Mouse (Mus musculus): ENCODE data around the gene Rapgef3. TPM values are rescaled to one million over a fixed set of nuclear protein-coding genes. Genes with fewer than 3 reads are reported as not detected.

The Rapgef3 gene
- total and polyA plus RNA-seq, 3 experiments: 6.6 to 7.4 TPM; not detected in 1

GRCm38 (mm10) chr15:97743961-97744525 is 23.7 kb downstream of the Rapgef3 start:
- H3K79me2 ChIP-seq (ENCODE audit: control insufficient read depth, insufficient read depth, low read length, poor library complexity): no peaks in the 10 kb centered on the region; the same call in 1 of the 2 replicates
- H3K27me3 ChIP-seq (ENCODE audit: control insufficient read depth in 1 of 2, insufficient read depth in 2 of 2, low read length in 2 of 2): no peaks in the 10 kb centered on the region
- TF ChIP-seq JUND (IDR thresholded peaks at IDR 0.05; ENCODE audit: low read depth, low read length) (no peak), ZMIZ1 (IDR thresholded peaks at IDR 0.05; ENCODE audit: low read depth, low read length) (no peak), CTCF (IDR thresholded peaks at IDR 0.05 in 2 of 3, conservative IDR thresholded peaks at IDR 0.05 in 1 of 3; ENCODE audit: control insufficient read depth in 1 of 3, insufficient read depth in 1 of 3, low read depth in 2 of 3, low read length in 3 of 3, poor library complexity in 1 of 3, severe bottlenecking in 1 of 3) (no peak), MAFK (IDR thresholded peaks at IDR 0.05; ENCODE audit: borderline replicate concordance, low read depth, low read length) (no peak), TAL1 (IDR thresholded peaks at IDR 0.05; ENCODE audit: low read length) (no peak), MEF2A (IDR thresholded peaks at IDR 0.05; ENCODE audit: extremely low read depth, insufficient replicate concordance, low read depth, low read length, poor library complexity, severe bottlenecking) (no peak), ELF1 (IDR thresholded peaks at IDR 0.05; ENCODE audit: low read depth, low read length) (no peak)
- peaks cover 9 to 49% of the 10 kb centered on the region in 2 experiments for H3K4me1 ChIP-seq (ENCODE audit: control insufficient read depth in 1 of 2, insufficient read depth in 2 of 2, low read length in 2 of 2)
- no peak overlapping the region for H3K4me3 ChIP-seq (ENCODE audit: control insufficient read depth in 1 of 2, insufficient read depth in 1 of 2, low read depth in 2 of 2, low read length in 2 of 2)
- DNase-seq (ENCODE audit: low read depth, low spot score): no peak
- no peak overlapping the region for H3K27ac ChIP-seq (ENCODE audit: control insufficient read depth, low read depth, low read length)
- no peaks in the 10 kb centered on the region for H3K9me3 ChIP-seq (replicated peaks; ENCODE audit: insufficient read depth, low read length)
- no peak overlapping the region for H3K9ac ChIP-seq (ENCODE audit: control insufficient read depth, low read depth, low read length, poor library complexity, severe bottlenecking)
- H3K36me3 ChIP-seq (ENCODE audit: control insufficient read depth in 1 of 2, insufficient read depth in 2 of 2, low read length in 2 of 2): peaks cover 0 to 34% of the 10 kb centered on the region in 2 experiments; a peak in 2 of 4 replicates

- Histone ChIP-seq H3K27ac (ENCODE audit: control insufficient read depth, low read depth, low read length) (no peak overlapping the region), H3K4me1 (ENCODE audit: control insufficient read depth in 1 of 2, insufficient read depth in 2 of 2, low read length in 2 of 2) (peaks cover 3 to 43% of the 10 kb centered on the region in 2 experiments), H3K36me3 (ENCODE audit: control insufficient read depth in 1 of 2, insufficient read depth in 2 of 2, low read length in 2 of 2) (peaks cover 0 to 28% of the 10 kb centered on the region in 2 experiments; a peak in 2 of 4 replicates), H3K79me2 (ENCODE audit: control insufficient read depth, insufficient read depth, low read length, poor library complexity) (no peaks in the 10 kb centered on the region; the same call in 1 of the 2 replicates), H3K27me3 (ENCODE audit: control insufficient read depth in 1 of 2, insufficient read depth in 2 of 2, low read length in 2 of 2) (no peaks in the 10 kb centered on the region), H3K9ac (ENCODE audit: control insufficient read depth, low read depth, low read length, poor library complexity, severe bottlenecking) (no peak overlapping the region), H3K4me3 (ENCODE audit: control insufficient read depth in 1 of 2, insufficient read depth in 1 of 2, low read depth in 2 of 2, low read length in 2 of 2) (no peak overlapping the region), H3K9me3 (replicated peaks; ENCODE audit: insufficient read depth, low read length) (no peaks in the 10 kb centered on the region)
- no peak for TF ChIP-seq GABPA (IDR thresholded peaks at IDR 0.05; ENCODE audit: low read depth, low read length)
- no peak for TF ChIP-seq MAX (IDR thresholded peaks at IDR 0.05; ENCODE audit: low read length)
- TF ChIP-seq ELF1 (IDR thresholded peaks at IDR 0.05; ENCODE audit: low read depth, low read length): no peak
- TF ChIP-seq MAZ (IDR thresholded peaks at IDR 0.05; ENCODE audit: low read depth, low read length): no peak
- no peak for TF ChIP-seq USF2 (IDR thresholded peaks at IDR 0.05; ENCODE audit: borderline replicate concordance in 1 of 2, insufficient read depth in 1 of 2, low read depth in 1 of 2, low read length in 2 of 2)
- no peak for TF ChIP-seq MAFK (IDR thresholded peaks at IDR 0.05; ENCODE audit: borderline replicate concordance, low read depth, low read length)
- no peak for TF ChIP-seq SMC3 (IDR thresholded peaks at IDR 0.05; ENCODE audit: low read depth, low read length)
- TF ChIP-seq ETS1 (IDR thresholded peaks at IDR 0.05; ENCODE audit: low read depth, low read length): no peak
- no peak for TF ChIP-seq TAL1 (IDR thresholded peaks at IDR 0.05; ENCODE audit: low read length)
- TF ChIP-seq NRF1 (IDR thresholded peaks at IDR 0.05; ENCODE audit: insufficient read depth, low read depth, low read length, poor library complexity, severe bottlenecking): no peak
- no peak for TF ChIP-seq NELFE (IDR thresholded peaks at IDR 0.05; ENCODE audit: low read depth, low read length)
- TF ChIP-seq CHD1 (IDR thresholded peaks at IDR 0.05; ENCODE audit: low read depth, low read length): no peak
- TF ChIP-seq USF1 (IDR thresholded peaks at IDR 0.05; ENCODE audit: low read depth, low read length): no peak
- TF ChIP-seq POLR2A (IDR thresholded peaks at IDR 0.05; ENCODE audit: control insufficient read depth in 1 of 2, insufficient read depth in 1 of 2, low read depth in 1 of 2, low read length in 2 of 2, poor library complexity in 1 of 2): no peak
- TF ChIP-seq CTCF (IDR thresholded peaks at IDR 0.05 in 2 of 3, conservative IDR thresholded peaks at IDR 0.05 in 1 of 3; ENCODE audit: control insufficient read depth in 1 of 3, insufficient read depth in 1 of 3, low read depth in 2 of 3, low read length in 3 of 3, poor library complexity in 1 of 3, severe bottlenecking in 1 of 3): no peak
- no peak for DNase-seq (ENCODE audit: low read depth, low spot score)
These were observed 24.6 kb downstream of the Rapgef3 start for GRCm38 (mm10) chr15:97743210-97743609.

All from MEL (cell line).